Mouse (Mus musculus) C2C12 (cell line): ENCODE results near the gene Vasn.

ENCODE experiments used
- CTCF ChIP-seq: IDR thresholded peaks from one replicate; pipeline ENCODE4 v1.5.1; 2011; ENCODE audit not compliant: control insufficient read depth, insufficient read depth, insufficient read length
- FOSL1 ChIP-seq: IDR thresholded peaks from one replicate; pipeline ENCODE4 v1.8.0; 2011; ENCODE audit warnings: mild to moderate bottlenecking, low read length; ENCODE audit not compliant: poor library complexity, insufficient read depth, severe bottlenecking
- MAX ChIP-seq: IDR thresholded peaks from one replicate; pipeline ENCODE4 v1.6.1; 2011; ENCODE audit warnings: mild to moderate bottlenecking, control low read depth

DNA sequence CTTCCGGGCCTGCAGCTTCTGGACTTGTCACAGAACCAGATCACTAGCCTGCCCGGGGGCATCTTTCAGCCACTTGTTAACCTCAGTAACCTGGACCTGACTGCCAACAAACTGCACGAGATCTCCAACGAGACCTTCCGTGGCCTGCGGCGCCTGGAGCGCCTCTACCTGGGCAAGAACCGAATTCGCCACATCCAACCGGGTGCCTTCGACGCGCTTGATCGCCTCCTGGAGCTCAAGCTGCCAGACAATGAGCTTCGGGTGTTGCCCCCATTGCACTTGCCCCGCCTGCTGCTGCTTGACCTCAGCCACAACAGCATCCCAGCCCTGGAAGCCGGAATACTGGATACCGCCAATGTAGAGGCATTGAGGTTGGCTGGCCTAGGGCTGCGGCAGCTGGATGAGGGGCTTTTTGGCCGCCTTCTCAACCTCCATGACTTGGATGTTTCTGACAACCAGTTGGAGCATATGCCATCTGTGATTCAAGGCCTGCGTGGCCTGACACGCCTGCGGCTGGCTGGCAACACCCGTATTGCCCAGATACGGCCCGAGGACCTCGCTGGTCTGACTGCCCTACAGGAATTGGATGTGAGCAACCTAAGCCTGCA, 8.8 kb downstream of the Vasn start:
- TF ChIP-seq CTCF, result no peak
- no peak for TF ChIP-seq MAX
- no peak for TF ChIP-seq FOSL1
